Mouse (Mus musculus) intestine, postnatal 0 days (tissue): ENCODE measurements around the gene Sltm. TPM values are rescaled to one million over a fixed set of nuclear protein-coding genes. Genes with fewer than 3 reads are reported as not detected.

ENCODE experiments used
- ATAC-seq: fragments of 200-750 bp; cut with Nextera tagmentation; 2 replicates; pipeline ENCODE4 v1.8.0; 2017; ENCODE audit warnings: mild to moderate bottlenecking, moderate TSS enrichment, moderate library complexity
- H3K27ac ChIP-seq: fragments of 300-500 bp; sonication (generic); 2 replicates; pipeline ENCODE4 v1.5.1; 2014; ENCODE audit warnings: mild to moderate bottlenecking, low read depth, low read length, moderate library complexity
- H3K27me3 ChIP-seq: fragments of 300-500 bp; sonication (generic); replicated peaks from 2 replicates; pipeline ENCODE4 v1.6.1; 2014; ENCODE audit warnings: low read length, mixed read lengths; ENCODE audit not compliant: control insufficient read depth, insufficient read depth
- H3K36me3 ChIP-seq: fragments of 300-500 bp; sonication (generic); 2 replicates; pipeline ENCODE4 v1.6.1; 2014; ENCODE audit warnings: mild to moderate bottlenecking, moderate library complexity; ENCODE audit not compliant: control insufficient read depth, insufficient read depth
- H3K4me1 ChIP-seq: fragments of 300-500 bp; sonication (generic); replicated peaks from 2 replicates; pipeline ENCODE4 v1.6.1; 2014; ENCODE audit warnings: antibody characterized with exemption, low read length, mixed read lengths; ENCODE audit not compliant: control insufficient read depth, insufficient read depth
- H3K4me2 ChIP-seq: fragments of 300-500 bp; sonication (generic); replicated peaks from 2 replicates; pipeline ENCODE4 v1.6.1; 2014; ENCODE audit warnings: low read depth, mild to moderate bottlenecking, moderate library complexity
- H3K4me3 ChIP-seq: fragments of 300-500 bp; sonication (generic); 2 replicates; pipeline ENCODE4 v1.5.1; 2014; ENCODE audit warnings: low read depth, low read length
- H3K9ac ChIP-seq: fragments of 300-500 bp; sonication (generic); 2 replicates; pipeline ENCODE4 v1.6.1; 2014; ENCODE audit warnings: mild to moderate bottlenecking, low read depth, low read length
- H3K9me3 ChIP-seq: fragments of 300-500 bp; sonication (generic); 2 replicates; pipeline ENCODE4 v1.6.1; 2016; ENCODE audit warnings: mixed run types; ENCODE audit not compliant: control insufficient read depth
- CTCF ChIP-seq: sonication (generic); IDR thresholded peaks from 2 replicates; pipeline ENCODE4 v1.5.1; 2016; ENCODE audit warnings: low read depth, mild to moderate bottlenecking, control low read depth, antibody characterized with exemption, moderate library complexity
- WGBS: fragments of 180-500 bp; shearing (Covaris S2); extraction: QIAGEN DNeasy Blood & Tissue Kit; methylation state at CpG from one replicate; pipeline ENCODE4 v1.1.7; 2014; 5-methylcytosine and 5-hydroxymethylcytosine counted together
- polyA plus RNA-seq: library from polyadenylated mRNA; unstranded; fragments of >200 nt; fragmentation: Nextera tagmentation; extraction: Ambion mirVana; gene quantifications from 2 replicates; pipeline ENCODE4 v1.2.1, GENCODE M21; 2015

Gene Sltm
- polyA plus RNA-seq, 1 experiment from 2014 or later = 27.6 TPM

- TF ChIP-seq CTCF = no peak
- Histone ChIP-seq H3K4me2 (no peak overlapping the region), H3K9ac (no peak overlapping the region), H3K4me1 (no peaks in the 10 kb centered on the region), H3K4me3 (no peak overlapping the region), H3K9me3 (no peaks in the 10 kb centered on the region), H3K27ac (no peak overlapping the region), H3K27me3 (no peaks in the 10 kb centered on the region), H3K36me3 (peaks cover 4% of the 10 kb centered on the region; the same call in 1 of the 2 replicates)
- WGBS = 91% methylated on average over 2 of the region's 2 CpGs
- no peak for ATAC-seq
These were observed 87.2 kb downstream of the Sltm start for GRCm38 (mm10) chr9:70629711-70630110.

DNA sequence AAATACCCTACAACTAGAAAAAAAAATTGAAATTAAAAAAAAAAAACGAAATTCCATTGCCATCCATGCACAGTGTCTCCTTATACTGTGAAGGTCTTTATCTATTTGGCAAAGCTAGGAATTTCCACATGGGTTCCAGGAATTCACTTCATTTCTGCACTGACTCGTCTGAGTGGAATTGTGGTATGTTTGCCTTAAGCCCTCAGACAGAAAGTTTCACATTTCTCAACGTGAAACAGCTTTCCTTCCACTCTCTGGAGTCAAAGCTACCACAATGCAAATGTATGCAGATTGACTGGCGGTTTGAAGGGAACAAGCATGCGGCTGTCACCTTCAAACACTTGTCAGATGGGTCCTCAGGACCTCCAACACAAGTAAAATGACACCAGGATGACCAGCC, 89.1 kb downstream of the Sltm start:
- no peaks in the 10 kb centered on the region for H3K4me1 ChIP-seq
- TF ChIP-seq CTCF = no peak
- no peak overlapping the region for H3K4me3 ChIP-seq
- WGBS = 34% methylated on average over 5 of the region's 5 CpGs
- H3K27ac ChIP-seq = no peak overlapping the region
- no peak for ATAC-seq
- H3K9me3 ChIP-seq = no peaks in the 10 kb centered on the region
- H3K36me3 ChIP-seq = peaks cover 4% of the 10 kb centered on the region; the same call in 1 of the 2 replicates
- no peaks in the 10 kb centered on the region for H3K27me3 ChIP-seq
- H3K9ac ChIP-seq = no peak overlapping the region
- H3K4me2 ChIP-seq = no peak overlapping the region

- 61% methylated on average over 2 of the region's 2 CpGs for WGBS
- ATAC-seq = no peak
These were observed 94.2 kb downstream of the Sltm start for GRCm38 (mm10) chr9:70636748-70637147.

More at GRCm38 (mm10) chr9:70636748-70637147, 94.2 kb downstream of the Sltm start:
- Histone ChIP-seq H3K4me3 (no peak overlapping the region), H3K36me3 (no peaks in the 10 kb centered on the region), H3K27ac (no peak overlapping the region), H3K4me2 (no peak overlapping the region), H3K27me3 (no peaks in the 10 kb centered on the region), H3K9me3 (no peaks in the 10 kb centered on the region), H3K4me1 (no peaks in the 10 kb centered on the region), H3K9ac (no peak overlapping the region)
- no peak for TF ChIP-seq CTCF

Other genes starting within 250 kb of the Sltm start
- 41.4 and 52.7 TPM in 2 replicates for gene Ccnb2, start 121.2 kb upstream of the Sltm start, polyA plus RNA-seq
- 13.1 and 14.9 TPM in 2 replicates for gene Rnf111, start 39.0 kb upstream of the Sltm start, polyA plus RNA-seq
- 1.4 and 1.5 TPM in 2 replicates for gene Gm10642, start 113.5 kb downstream of the Sltm start, polyA plus RNA-seq
- 8.5 and 9.5 TPM in 2 replicates for gene Mindy2, start 114.4 kb downstream of the Sltm start, polyA plus RNA-seq
- gene Adam10, start 136.2 kb downstream of the Sltm start, polyA plus RNA-seq = 33.5 and 34.2 TPM in 2 replicates